Mouse (Mus musculus) midbrain, embryonic 16.5 days (tissue): Measurements from ENCODE around the gene Fgfr2. TPM values are rescaled to one million over a fixed set of nuclear protein-coding genes. Genes with fewer than 3 reads are reported as not detected.

Experiments used
- ATAC-seq: fragments of 200-750 bp; cut with Nextera tagmentation; 2 replicates; pipeline ENCODE4 v1.8.0; 2017; ENCODE audit warnings: moderate TSS enrichment
- H3K27ac ChIP-seq: fragments of 300-500 bp; sonication (generic); 2 replicates; pipeline ENCODE4 v1.5.1; 2014; ENCODE audit warnings: mild to moderate bottlenecking, low read length, mixed read lengths
- H3K27me3 ChIP-seq: fragments of 300-500 bp; sonication (generic); 2 replicates; pipeline ENCODE4 v1.6.1; 2014; ENCODE audit warnings: low read depth, low read length, mixed read lengths; ENCODE audit not compliant: control insufficient read depth, insufficient read depth
- H3K36me3 ChIP-seq: fragments of 300-500 bp; sonication (generic); 2 replicates; pipeline ENCODE4 v1.6.1; 2014; ENCODE audit warnings: mild to moderate bottlenecking, low read length, moderate library complexity, mixed read lengths; ENCODE audit not compliant: control insufficient read depth, insufficient read depth
- H3K4me1 ChIP-seq: fragments of 300-500 bp; sonication (generic); 2 replicates; pipeline ENCODE4 v1.6.1; 2014; ENCODE audit warnings: mild to moderate bottlenecking, low read length, mixed read lengths; ENCODE audit not compliant: control insufficient read depth, insufficient read depth
- H3K4me2 ChIP-seq: fragments of 300-500 bp; sonication (generic); 2 replicates; pipeline ENCODE4 v1.6.1; 2014; ENCODE audit warnings: mild to moderate bottlenecking, low read length, mixed read lengths
- H3K4me3 ChIP-seq: fragments of 300-500 bp; sonication (generic); 2 replicates; pipeline ENCODE4 v1.5.1; 2014; ENCODE audit warnings: low read depth, mild to moderate bottlenecking, low read length, moderate library complexity, mixed read lengths
- H3K9ac ChIP-seq: fragments of 300-500 bp; sonication (generic); 2 replicates; pipeline ENCODE4 v1.6.1; 2014; ENCODE audit warnings: low read depth, low read length, mixed read lengths
- H3K9me3 ChIP-seq: fragments of 300-500 bp; sonication (generic); replicated peaks from 2 replicates; pipeline ENCODE4 v1.6.1; 2014; ENCODE audit warnings: mild to moderate bottlenecking, low read length, mixed read lengths; ENCODE audit not compliant: control insufficient read depth, poor library complexity, severe bottlenecking
- WGBS: fragments of 180-500 bp; shearing (Covaris S2); extraction: QIAGEN DNeasy Blood & Tissue Kit; methylation state at CpG from one replicate; pipeline ENCODE4 v1.1.7; 2014; 5-methylcytosine and 5-hydroxymethylcytosine counted together
- polyA plus RNA-seq: library from polyadenylated mRNA; unstranded; fragments of >200 nt; fragmentation: Nextera tagmentation; extraction: Ambion mirVana; gene quantifications from 2 replicates; pipeline ENCODE4 v1.2.1, GENCODE M21; 2015

Fgfr2 gene
- polyA plus RNA-seq, 1 experiment from 2014 or later = 23.8 TPM

- H3K9ac ChIP-seq = no peak overlapping the region
- no peak overlapping the region for H3K27ac ChIP-seq
- no peak overlapping the region for H3K4me2 ChIP-seq
- H3K4me3 ChIP-seq = no peak overlapping the region
- WGBS = 57% methylated on average over 4 of the region's 4 CpGs
- H3K9me3 ChIP-seq = no peaks in the 10 kb centered on the region
- no peak for ATAC-seq
- no peaks in the 10 kb centered on the region for H3K4me1 ChIP-seq
- no peaks in the 10 kb centered on the region for H3K36me3 ChIP-seq
- H3K27me3 ChIP-seq = no peaks in the 10 kb centered on the region
Observed at GRCm38 (mm10) chr7:130563880-130564279, 2559.3 kb downstream of the Fgfr2 start.

GRCm38 (mm10) chr7:130563276-130563675 is 2559.9 kb downstream of the Fgfr2 start:
- Histone ChIP-seq H3K36me3 (no peaks in the 10 kb centered on the region), H3K9me3 (no peaks in the 10 kb centered on the region), H3K27me3 (no peaks in the 10 kb centered on the region), H3K4me2 (no peak overlapping the region), H3K27ac (no peak overlapping the region), H3K9ac (no peak overlapping the region), H3K4me1 (no peaks in the 10 kb centered on the region), H3K4me3 (no peak overlapping the region)
- ATAC-seq = no peak
- 90% methylated on average over 4 of the region's 4 CpGs for WGBS

GRCm38 (mm10) chr7:130560933-130561332 is 2562.2 kb downstream of the Fgfr2 start:
- no peak overlapping the region for H3K9ac ChIP-seq
- H3K9me3 ChIP-seq = no peaks in the 10 kb centered on the region
- H3K27me3 ChIP-seq = no peaks in the 10 kb centered on the region
- WGBS = 87% methylated on average over 1 of the region's 1 CpGs
- H3K36me3 ChIP-seq = no peaks in the 10 kb centered on the region
- no peak overlapping the region for H3K4me2 ChIP-seq
- H3K4me1 ChIP-seq = no peaks in the 10 kb centered on the region
- no peak overlapping the region for H3K27ac ChIP-seq
- H3K4me3 ChIP-seq = no peak overlapping the region
- no peak for ATAC-seq

GRCm38 (mm10) chr7:130558592-130558991 is 2564.6 kb downstream of the Fgfr2 start:
- no peak overlapping the region for H3K4me3 ChIP-seq
- H3K4me1 ChIP-seq = peaks cover 6% of the 10 kb centered on the region
- WGBS = 81% methylated on average over 4 of the region's 4 CpGs
- no peak for ATAC-seq
- no peaks in the 10 kb centered on the region for H3K9me3 ChIP-seq
- H3K9ac ChIP-seq = no peak overlapping the region
- H3K36me3 ChIP-seq = no peaks in the 10 kb centered on the region
- H3K27me3 ChIP-seq = no peaks in the 10 kb centered on the region
- H3K27ac ChIP-seq = no peak overlapping the region
- no peak overlapping the region for H3K4me2 ChIP-seq

GRCm38 (mm10) chr7:130555597-130555996 is 2567.6 kb downstream of the Fgfr2 start:
- H3K4me2 ChIP-seq = no peak overlapping the region
- H3K9ac ChIP-seq = 0 out of 2 replicates have a peak overlapping the region, but pooled peaks have one; percentile 33
- peaks cover 6% of the 10 kb centered on the region for H3K4me1 ChIP-seq
- WGBS = 31% methylated on average over 5 of the region's 5 CpGs
- no peaks in the 10 kb centered on the region for H3K36me3 ChIP-seq
- no peaks in the 10 kb centered on the region for H3K9me3 ChIP-seq
- no peaks in the 10 kb centered on the region for H3K27me3 ChIP-seq
- no peak overlapping the region for H3K27ac ChIP-seq
- no peak overlapping the region for H3K4me3 ChIP-seq
- no peak for ATAC-seq

- Histone ChIP-seq H3K9me3 (no peaks in the 10 kb centered on the region), H3K9ac (no peak overlapping the region), H3K36me3 (no peaks in the 10 kb centered on the region), H3K4me2 (no peak overlapping the region), H3K27me3 (no peaks in the 10 kb centered on the region), H3K27ac (no peak overlapping the region), H3K4me1 (peaks cover 6% of the 10 kb centered on the region), H3K4me3 (no peak overlapping the region)
- WGBS = 64% methylated on average over 4 of the region's 4 CpGs
- no peak for ATAC-seq
Observed at GRCm38 (mm10) chr7:130553321-130553720, 2569.8 kb downstream of the Fgfr2 start.

GRCm38 (mm10) chr7:130552780-130553179 is 2570.4 kb downstream of the Fgfr2 start:
- H3K27ac ChIP-seq = no peak overlapping the region
- no peak overlapping the region for H3K4me3 ChIP-seq
- WGBS = 54% methylated on average over 5 of the region's 5 CpGs
- H3K9me3 ChIP-seq = no peaks in the 10 kb centered on the region
- H3K4me2 ChIP-seq = no peak overlapping the region
- H3K36me3 ChIP-seq = no peaks in the 10 kb centered on the region
- no peaks in the 10 kb centered on the region for H3K27me3 ChIP-seq
- peaks cover 6% of the 10 kb centered on the region for H3K4me1 ChIP-seq
- no peak overlapping the region for H3K9ac ChIP-seq
- no peak for ATAC-seq

GRCm38 (mm10) chr7:130547635-130548175 is 2575.4 kb downstream of the Fgfr2 start:
- Histone ChIP-seq H3K9me3 (no peaks in the 10 kb centered on the region), H3K4me2 (peak overlapping the region; percentile 73), H3K36me3 (0 out of 2 replicates have a peak, but pooled peaks cover 6% of the 10 kb centered on the region), H3K9ac (no peak overlapping the region), H3K4me1 (peaks cover 14% of the 10 kb centered on the region), H3K27ac (peak overlapping the region; percentile 95; the same call in 1 of the 2 replicates), H3K27me3 (no peaks in the 10 kb centered on the region), H3K4me3 (no peak overlapping the region)
- no peak for ATAC-seq
- WGBS = 86% methylated on average over 12 of the region's 12 CpGs

- WGBS = under 1% methylated on average over 79 of the region's 84 CpGs
- Histone ChIP-seq H3K27me3 (no peaks in the 10 kb centered on the region), H3K4me1 (peaks cover 14% of the 10 kb centered on the region), H3K4me3 (peak overlapping the region; percentile 94), H3K4me2 (peak overlapping the region; percentile 73), H3K36me3 (peaks cover 10% of the 10 kb centered on the region; the same call in 1 of the 2 replicates), H3K9me3 (no peaks in the 10 kb centered on the region), H3K9ac (peak overlapping the region; percentile 92), H3K27ac (peak overlapping the region; percentile 95)
- ATAC-seq = peak; percentile 96
Observed at GRCm38 (mm10) chr7:130546791-130547484, 2576.2 kb downstream of the Fgfr2 start.
